Mouse (Mus musculus): ENCODE measurements around the gene Neu2.

Neu2 gene

GRCm38 (mm10) chr1:87614576-87615295 is 105.0 kb downstream of the Neu2 start:
- no peak for DNase-seq (ENCODE audit: low read depth, low spot score)

- no peak for DNase-seq (ENCODE audit: low read depth, low spot score)
These were observed 110.6 kb downstream of the Neu2 start, which contains the start of gene Inpp5d for GRCm38 (mm10) chr1:87620211-87620668. Gene Inpp5d (plus strand): TSS chr1:87620312.

GRCm38 (mm10) chr1:87620693-87621092 is 111.0 kb downstream of the Neu2 start:
- DNase-seq (ENCODE audit: low read depth, low spot score): no peak

DNA sequence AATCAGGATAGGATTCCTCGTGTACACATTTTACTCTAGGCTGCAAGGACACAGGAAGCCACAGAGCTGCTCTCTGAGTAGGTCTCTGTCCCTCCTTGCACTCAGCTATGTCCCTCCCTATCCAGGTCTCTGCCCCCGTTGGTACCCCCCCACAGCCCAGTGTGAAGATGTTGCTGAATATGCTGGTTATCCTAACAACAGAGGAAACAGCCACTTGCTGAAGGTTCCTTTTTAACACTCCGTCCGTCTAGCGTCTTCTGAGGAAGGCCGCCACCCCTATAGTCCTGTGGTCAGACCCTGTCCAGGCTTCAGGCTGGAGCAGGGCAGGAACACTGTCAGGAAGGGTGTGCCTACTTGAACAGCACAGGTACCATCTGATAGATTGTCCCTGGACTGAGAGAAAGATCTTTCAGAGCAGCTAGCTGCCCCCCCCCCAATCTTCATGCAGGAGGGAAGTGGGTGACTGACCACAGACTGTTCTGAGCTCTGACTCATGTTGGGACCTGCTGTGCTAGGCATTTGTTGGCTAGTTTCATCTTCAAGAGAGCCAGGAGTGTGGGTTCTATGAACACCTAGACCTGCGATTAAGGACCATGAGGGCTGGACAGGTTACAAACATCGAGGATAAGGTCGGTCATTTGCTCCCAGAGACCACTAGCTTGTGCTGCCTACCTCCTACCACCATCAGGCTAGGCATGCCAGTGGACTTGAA is 111.6 kb downstream of the Neu2 start:
- DNase-seq (ENCODE audit: low read depth, low spot score): no peak

DNA sequence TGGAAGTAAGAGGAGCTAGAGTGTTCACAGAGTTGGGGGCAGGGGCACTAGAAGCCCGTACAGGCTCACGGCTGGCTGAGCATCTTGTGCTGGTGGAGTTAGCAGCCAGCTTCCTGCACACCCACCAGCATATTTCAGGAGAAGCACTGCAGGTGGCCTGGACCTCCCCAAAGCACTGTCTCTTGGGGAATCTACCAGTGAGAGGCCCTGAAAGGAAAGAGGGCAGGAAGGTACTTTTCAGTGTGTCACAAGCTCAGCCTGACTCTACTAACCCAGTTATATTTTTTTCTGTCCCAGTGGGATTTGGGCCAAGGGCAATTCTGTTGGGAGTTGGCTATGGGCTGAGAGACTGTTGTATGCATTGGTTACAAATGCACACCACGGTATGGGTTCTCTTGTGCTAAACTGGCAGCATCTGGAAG is 112.2 kb downstream of the Neu2 start:
- no peak for DNase-seq (ENCODE audit: low read depth, low spot score)

GRCm38 (mm10) chr1:87623977-87624666 is 114.4 kb downstream of the Neu2 start:
- no peak for DNase-seq (ENCODE audit: low read depth, low spot score)

- no peak for DNase-seq (ENCODE audit: low read depth, low spot score)
These were observed 115.1 kb downstream of the Neu2 start for GRCm38 (mm10) chr1:87624826-87625225.

DNA sequence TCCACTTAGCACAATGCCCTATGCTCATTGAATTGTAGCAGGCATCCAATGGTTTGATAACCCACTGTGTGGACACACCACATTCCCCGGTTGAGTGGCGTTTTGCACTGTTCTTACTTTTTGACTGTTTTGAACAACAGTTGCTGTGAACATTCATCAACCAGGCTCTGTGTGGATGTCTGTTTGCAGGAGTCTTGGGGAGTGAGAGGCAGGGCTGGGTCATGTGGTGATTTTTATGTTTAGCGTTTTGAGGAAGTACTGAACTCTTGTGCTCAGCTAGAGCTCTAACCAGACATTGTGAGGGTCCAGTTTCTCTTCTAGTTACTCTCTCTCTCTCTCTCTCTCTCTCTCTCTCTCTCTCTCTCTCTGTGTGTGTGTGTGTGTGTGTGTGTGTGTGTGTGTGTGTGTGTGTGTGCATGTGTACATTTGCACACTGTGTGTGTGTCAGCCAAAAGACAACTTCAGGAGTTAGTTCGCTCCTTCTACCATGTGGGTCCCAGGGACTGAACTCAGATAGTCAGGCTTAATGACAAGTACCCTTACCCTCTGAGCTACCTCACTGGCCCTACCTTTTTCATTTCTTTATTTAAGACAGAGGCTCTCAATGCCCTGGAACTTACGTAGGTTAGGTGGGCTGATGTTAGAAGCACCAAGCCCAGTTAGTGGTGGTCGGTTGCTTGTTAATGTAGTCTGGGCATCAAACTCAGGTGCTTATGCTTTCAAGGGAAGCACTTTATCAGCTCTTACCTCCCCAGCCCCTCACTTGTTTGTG is 115.8 kb downstream of the Neu2 start:
- DNase-seq (ENCODE audit: low read depth, low spot score): no peak

DNA sequence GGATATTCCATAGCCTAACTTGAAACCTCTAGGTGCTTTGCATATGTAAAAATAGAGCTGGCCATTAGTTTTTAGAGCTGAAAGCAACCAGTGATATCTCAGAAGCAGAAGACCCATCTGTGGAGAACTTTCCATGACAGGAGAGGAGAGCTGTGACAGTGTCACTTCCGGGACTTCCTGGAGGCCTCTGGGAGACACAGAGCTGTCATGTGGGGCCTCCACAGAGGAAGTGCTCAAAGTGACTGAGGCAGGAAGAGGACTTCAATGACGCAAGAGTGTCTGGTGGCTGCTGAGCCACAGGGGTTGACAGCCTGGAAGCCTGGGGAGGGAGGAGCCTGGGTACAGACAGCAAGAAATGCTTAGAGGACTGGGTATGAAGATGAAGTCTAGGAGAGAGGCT is 116.7 kb downstream of the Neu2 start:
- no peak for DNase-seq (ENCODE audit: low read depth, low spot score)

DNA sequence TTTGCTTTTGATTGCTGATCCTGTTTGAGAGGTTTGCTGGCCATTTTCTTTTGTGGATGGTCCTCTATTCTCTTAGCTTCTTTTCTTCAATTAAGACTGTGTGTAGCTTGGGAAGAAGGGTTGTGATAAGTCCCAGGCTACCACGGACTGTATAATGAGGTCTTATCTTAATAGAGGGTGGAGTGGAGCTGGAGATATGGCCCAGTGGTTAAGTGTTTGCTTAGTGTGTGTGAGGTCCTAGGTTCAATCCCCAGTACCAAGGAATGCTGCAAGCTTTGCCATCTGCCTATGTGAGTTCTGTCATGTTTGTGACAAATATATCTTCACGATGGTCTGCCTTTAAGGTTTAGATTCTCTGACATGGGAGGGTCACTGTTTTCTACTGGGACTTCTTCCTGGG is 118.4 kb downstream of the Neu2 start:
- no peak for DNase-seq (ENCODE audit: low read depth, low spot score)

DNA sequence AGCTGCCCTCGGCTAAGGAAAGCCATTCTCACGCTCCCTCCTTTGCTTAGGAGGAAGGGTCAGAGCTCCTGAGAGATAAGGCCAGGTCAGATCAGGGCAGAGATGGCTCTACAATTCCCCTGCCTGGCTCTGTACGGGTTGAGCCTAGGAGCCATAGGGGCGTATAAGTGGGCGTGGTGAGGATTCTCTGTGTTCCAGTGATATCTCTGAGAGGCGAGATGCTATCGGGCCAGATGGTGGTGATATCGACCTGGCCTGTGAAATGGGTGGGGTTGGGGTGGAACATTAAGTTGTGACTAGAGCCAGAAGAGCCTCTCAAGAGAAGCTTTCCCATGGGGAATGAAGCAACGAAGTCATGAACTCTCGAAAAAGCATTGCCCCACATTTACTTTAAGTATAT is 121.9 kb downstream of the Neu2 start:
- DNase-seq (ENCODE audit: low read depth, low spot score): no peak

- DNase-seq (ENCODE audit: low read depth, low spot score): no peak
These were observed 122.5 kb downstream of the Neu2 start for GRCm38 (mm10) chr1:87632163-87632562.

GRCm38 (mm10) chr1:87636716-87637117 is 127.0 kb downstream of the Neu2 start:
- no peak for DNase-seq (ENCODE audit: low read depth, low spot score)

DNA sequence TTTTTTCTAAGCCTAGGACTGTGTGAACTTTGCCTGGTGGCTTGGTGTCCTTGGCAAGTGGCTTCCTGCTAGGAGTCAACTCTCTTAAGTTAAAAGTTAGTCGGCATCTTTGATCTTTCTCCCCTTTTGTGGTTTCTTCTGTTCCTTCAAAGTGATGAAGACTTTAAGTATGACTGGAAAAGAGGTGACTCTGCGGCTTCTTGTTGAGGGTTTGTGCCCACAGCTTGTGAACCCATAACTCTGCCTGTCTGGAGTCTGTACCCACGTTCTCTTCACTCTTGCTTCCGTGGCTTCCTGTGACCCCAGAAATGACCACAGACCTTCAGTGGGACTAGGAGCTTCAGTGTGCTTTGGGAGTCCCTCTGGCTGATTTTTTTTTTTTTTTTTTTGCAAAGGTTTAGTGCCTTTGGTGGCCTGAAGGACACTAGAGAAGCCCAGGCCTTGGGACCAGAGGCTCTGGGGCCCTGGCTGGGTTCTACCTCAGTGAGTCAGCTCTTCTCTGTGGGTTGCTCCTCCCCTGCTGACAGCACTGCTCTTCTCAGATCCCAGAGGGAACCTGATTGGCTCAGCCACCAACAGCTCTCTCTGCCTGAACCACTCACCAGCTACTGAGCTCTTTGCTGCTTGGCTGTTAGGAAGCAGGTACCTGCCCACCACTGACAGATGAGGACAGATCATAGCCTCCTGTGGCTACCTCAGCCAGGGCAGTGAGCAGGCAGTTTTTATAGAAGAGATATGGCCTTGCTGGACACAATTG is 127.6 kb downstream of the Neu2 start:
- no peak for DNase-seq (ENCODE audit: low read depth, low spot score)

- DNase-seq (ENCODE audit: low read depth, low spot score): no peak
These were observed 128.3 kb downstream of the Neu2 start for GRCm38 (mm10) chr1:87637878-87638600.

DNA sequence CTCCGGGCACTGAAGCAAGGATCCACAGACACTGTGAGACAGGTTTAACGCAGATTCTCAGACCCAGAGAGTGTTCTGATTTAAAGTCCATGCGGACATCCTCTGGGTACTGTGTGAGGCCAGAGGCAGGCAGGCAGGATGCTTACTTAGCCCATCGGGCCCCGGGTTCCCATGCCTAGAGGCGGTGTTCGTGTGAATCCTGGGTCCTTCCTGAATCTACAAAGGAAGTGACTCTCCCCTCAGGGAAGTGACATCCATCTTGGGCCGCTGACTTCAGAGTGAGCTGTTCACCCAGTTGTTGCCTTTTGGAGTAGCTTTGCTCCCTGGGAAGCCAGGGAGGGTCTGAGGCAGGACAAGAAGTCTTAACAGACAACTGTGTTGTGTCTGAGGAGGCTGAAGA is 130.0 kb downstream of the Neu2 start:
- no peak for DNase-seq (ENCODE audit: low read depth, low spot score)

DNA sequence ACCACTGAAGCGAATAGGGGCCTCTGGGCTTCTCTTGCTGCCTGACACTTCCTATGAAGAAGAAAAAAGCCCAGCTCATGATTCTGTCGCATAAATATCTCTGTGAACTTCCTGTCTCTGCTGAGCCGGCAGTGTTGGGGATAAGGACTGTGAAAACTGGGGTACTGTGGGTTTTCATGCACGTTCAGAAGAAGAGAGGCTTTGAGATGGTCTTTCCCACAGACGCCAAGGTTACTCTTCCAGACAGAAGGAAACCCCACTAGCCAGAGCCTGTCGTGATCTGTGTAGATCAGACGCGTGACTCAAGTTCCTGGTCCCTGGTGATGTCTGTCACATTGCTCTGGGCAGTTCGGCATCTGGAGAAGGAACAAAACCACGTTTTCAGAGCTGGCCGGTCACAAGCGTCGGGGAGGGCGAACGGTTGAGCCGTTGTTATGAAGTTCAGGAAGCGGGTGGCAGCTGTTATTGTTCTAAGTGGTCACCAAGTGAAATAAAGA is 130.5 kb downstream of the Neu2 start:
- DNase-seq (ENCODE audit: low read depth, low spot score): no peak

DNA sequence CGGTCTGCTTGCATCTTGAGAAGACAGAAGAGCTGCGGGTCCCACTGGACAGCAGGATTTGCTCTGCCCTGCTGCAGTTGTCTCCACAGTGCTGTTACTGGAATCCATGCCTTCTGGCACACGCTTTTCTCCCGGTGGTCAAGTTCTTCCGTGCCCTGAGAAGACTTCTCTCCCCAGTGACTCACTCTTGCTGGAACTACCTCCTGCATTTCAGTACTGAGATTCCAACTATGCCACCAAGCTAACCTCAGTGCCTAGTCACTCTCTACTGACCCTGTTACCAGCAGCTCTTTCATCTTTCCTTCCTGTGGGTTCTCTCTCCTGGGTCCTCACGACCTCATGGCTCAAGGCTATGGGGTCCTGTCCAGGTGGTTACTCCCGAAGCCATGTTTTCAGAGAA is 133.3 kb downstream of the Neu2 start:
- no peak for DNase-seq (ENCODE audit: low read depth, low spot score)

DNA sequence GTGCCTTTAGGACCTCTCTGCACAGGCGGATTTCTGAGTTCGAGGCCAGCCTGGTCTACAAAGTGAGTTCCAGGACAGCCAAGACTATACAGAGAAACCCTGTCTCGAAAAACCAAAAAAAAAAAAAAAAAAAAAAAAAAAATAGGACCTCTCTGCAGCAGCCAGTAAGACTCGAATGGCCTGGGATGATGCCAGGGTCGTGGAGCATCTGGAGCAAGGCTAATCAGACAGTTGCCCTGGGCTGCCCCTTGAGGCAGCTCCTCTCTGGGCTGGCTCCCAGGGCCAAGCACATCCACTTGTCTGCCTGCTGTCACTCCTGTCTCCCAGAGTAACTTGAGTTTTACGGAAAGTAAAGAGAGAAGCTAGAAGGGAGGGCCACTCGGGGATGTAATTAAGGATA is 135.4 kb downstream of the Neu2 start:
- no peak for DNase-seq (ENCODE audit: low read depth, low spot score)

DNA sequence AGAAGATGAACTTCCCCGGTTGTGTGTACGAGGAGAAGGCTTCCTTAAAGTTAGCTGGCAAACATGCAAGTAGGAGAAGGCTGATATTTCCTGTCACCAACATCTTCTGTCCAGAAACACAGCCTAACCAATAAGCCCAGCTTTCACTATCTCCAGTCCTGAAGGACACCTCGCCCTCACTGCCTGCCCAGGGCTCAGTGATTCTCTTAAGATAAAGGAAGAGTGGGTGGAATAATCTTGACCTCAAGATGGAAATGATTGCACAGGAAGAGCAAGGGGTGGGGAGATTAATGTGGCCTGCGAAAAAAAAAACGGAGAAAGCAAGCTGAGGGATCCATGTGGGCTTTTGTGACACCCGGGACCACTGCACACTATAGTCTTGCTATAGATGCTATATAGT is 136.1 kb downstream of the Neu2 start:
- DNase-seq (ENCODE audit: low read depth, low spot score): no peak
